Mouse (Mus musculus) large intestine, adult 2 months (tissue): ENCODE data around the gene Akap11. TPM values are rescaled to one million over a fixed set of nuclear protein-coding genes. Genes with fewer than 3 reads are reported as not detected.

Experiments
- DNase-seq: peaks from one replicate; pipeline ENCODE4 v3.0.0-alpha.2; 2012; ENCODE audit warnings: low read depth, low spot score
- WGBS: fragments of 180-500 bp; shearing (Covaris S2); methylation state at CpG from one replicate; pipeline ENCODE4 v1.1.7; 2018; 5-methylcytosine and 5-hydroxymethylcytosine counted together
- polyA plus RNA-seq: library from polyadenylated mRNA; depleted of rRNA; stranded (reverse); fragments of >200 nt; gene quantifications from 2 replicates; pipeline ENCODE4 v1.2.3, GENCODE M21; 2012; rRNA removed

Akap11 gene
- polyA plus RNA-seq, 1 experiment = 3.2 TPM

DNA sequence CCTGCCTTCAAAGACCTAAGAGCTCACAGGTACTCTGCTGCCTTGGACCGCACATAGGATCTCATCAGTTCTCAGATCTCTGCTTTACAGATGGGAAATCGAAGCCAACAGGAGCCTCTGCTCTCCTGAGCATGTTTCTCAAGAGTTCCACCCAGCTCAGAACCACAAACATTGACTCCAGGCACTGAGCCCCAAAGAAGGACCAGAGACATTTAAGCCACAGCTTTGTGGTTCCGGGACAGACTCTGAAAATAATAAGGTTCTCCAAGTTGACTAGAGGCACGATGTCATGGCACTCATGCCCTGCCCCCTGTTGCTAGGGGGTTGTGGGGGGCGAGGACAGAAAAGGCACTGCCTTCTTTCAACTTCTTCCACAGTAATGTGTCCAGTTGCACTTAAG is 77.9 kb downstream of the Akap11 start:
- no peak for DNase-seq
- WGBS = 71% methylated on average over 5 of the region's 5 CpGs

DNA sequence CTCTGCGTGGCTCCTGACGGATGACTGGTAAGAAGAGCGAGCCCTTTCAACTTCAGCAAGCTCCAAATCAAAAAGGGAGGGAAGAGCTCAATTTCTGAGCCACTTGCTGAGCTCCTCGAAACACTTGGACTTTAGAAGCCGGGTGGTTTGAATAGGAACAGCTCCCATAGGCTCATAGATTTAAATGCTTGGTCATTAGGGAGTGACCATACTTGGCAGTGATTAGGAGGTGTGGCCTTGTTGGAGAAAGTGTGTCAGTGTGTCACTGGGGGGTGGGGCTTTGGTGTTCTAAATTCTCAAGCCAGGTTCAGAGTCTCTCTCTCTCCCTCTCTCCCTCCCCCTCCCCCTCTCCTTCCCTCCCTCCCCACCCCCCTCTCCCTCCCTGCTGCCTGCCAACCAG is 81.6 kb downstream of the Akap11 start:
- no peak for DNase-seq
- WGBS = 91% methylated on average over 5 of the region's 5 CpGs

DNA sequence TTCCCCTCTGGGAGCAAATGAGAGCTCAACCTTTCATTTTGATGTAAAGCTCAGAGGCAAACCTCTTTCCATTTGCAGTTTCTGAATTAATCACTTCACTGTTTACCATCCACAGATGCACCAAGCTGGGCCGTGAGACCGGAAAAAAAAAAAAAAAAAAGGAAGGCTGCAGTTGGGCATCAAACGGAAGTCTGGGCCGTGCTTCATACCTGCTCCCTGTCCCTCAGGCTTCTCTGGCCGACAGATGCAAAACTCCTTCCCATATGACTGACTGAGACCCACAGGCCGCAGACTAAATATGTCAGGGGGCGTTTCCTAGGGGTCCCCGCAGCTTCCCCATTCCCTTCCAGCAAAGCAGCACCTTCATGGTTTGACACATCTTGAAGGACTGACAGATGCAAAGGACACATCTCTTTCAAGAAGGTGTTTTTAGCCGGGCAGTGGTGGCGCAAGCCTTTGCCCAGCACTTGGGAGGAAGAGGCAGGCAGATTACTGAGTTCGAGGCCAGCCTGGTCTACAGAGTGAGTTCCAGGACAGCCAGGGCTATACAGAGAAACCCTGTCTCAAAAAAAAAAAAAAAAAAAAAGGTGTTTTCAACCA is 87.7 kb downstream of the Akap11 start:
- no peak for DNase-seq
- 79% methylated on average over 11 of the region's 11 CpGs for WGBS

DNA sequence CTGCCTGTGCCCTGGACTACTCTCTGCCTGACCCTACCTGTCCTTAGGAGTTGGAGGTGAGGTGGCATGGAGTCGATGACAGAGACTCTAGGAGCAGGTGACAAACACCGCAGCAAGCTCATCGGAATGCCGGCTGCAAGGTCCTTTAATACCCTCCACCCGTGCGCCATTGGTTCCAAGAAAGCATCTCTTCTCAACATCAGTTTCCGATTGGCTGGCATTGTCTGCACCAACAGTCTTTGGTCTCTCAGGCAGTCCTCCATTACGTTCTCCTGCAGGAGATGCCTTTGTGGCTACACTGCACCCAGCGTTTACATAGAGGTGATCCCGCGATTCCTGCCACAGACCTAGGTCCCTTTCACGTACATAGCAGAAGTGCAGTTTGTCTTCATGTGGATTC is 88.6 kb downstream of the Akap11 start:
- no peak for DNase-seq
- 91% methylated on average over 12 of the region's 12 CpGs for WGBS

DNA sequence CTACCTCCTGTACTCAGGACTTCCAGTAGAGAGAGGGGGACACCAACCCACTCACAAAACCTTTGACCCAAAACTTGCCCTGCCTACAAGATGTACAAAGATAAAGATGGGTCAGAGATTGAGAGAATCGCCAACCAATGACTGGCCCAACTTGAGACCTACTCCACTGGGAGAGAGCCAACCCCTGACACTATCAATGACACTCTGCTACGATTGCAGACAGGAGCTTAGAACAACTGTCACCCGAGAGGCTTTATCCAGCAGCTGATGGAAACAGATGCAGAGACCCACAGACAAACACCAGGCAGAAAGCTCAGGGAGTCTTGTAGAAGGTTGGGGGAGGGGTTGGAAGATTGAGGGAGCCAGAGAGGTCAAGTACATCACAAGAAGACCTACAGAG is 89.1 kb downstream of the Akap11 start:
- 85% methylated on average over 3 of the region's 3 CpGs for WGBS
- no peak for DNase-seq

Other genes with a start within 250 kb of the Akap11 start
- gene Tnfsf11, start 228.8 kb downstream of the Akap11 start, polyA plus RNA-seq = 0.30 and 0.47 TPM in 2 replicates
- gene Dgkh, start 196.0 kb upstream of the Akap11 start, polyA plus RNA-seq = 0.38 and 0.81 TPM in 2 replicates